Mouse (Mus musculus): ENCODE data around the gene Gm3250.
"Not testable (repeated sequence)": the region's sequence is repeated elsewhere in the genome, so short reads cannot be mapped to it uniquely, and the experiment has no call there.

Gene Gm3250

GRCm38 (mm10) chr10:77782442-77782841 is at the start of gene Gm3250:
Gm3250 (minus strand) TSS chr10:77782542.
- in situ Hi-C loops (cut with MboI, MseI), result not testable (repeated sequence)

GRCm38 (mm10) chr10:77826951-77827350 is 44.6 kb upstream of the Gm3250 start, which contains the start of gene Krtap10-4:
Krtap10-4 (minus strand) TSS chr10:77827095.
- in situ Hi-C loops (cut with MboI, MseI), result no loop called here

- in situ Hi-C loops (cut with MboI, MseI), result no loop called here
These were observed 36.9 kb upstream of the Gm3250 start for GRCm38 (mm10) chr10:77819203-77819602.

- in situ Hi-C loops (cut with MboI, MseI), result no loop called here
These were observed 36.2 kb upstream of the Gm3250 start for GRCm38 (mm10) chr10:77818523-77818922.

GRCm38 (mm10) chr10:77815514-77815913 is 33.2 kb upstream of the Gm3250 start:
- in situ Hi-C loops (cut with MboI, MseI), result no loop called here

- in situ Hi-C loops (cut with MboI, MseI), result no loop called here
These were observed 32.0 kb upstream of the Gm3250 start, which contains the start of gene Gm2696 for GRCm38 (mm10) chr10:77814382-77814781. Gm2696 (plus strand) TSS chr10:77814682.

- in situ Hi-C loops (cut with MboI, MseI), result no loop called here
These were observed 29.4 kb upstream of the Gm3250 start, which contains the start of gene Gm9507 for GRCm38 (mm10) chr10:77811743-77812142. Gm9507 (minus strand) TSS chr10:77811843.

GRCm38 (mm10) chr10:77804095-77804494 is 21.8 kb upstream of the Gm3250 start:
- in situ Hi-C loops (cut with MboI, MseI), result no loop called here

- in situ Hi-C loops (cut with MboI, MseI), result no loop called here
These were observed 16.7 kb upstream of the Gm3250 start, which contains the start of gene Gm19668 for GRCm38 (mm10) chr10:77798921-77799508. Gm19668 (minus strand) TSS chr10:77799133.

GRCm38 (mm10) chr10:77798164-77798920 is 16.0 kb upstream of the Gm3250 start:
- in situ Hi-C loops (cut with MboI, MseI), result not testable (repeated sequence)

- in situ Hi-C loops (cut with MboI, MseI), result no loop called here
These were observed 15.3 kb upstream of the Gm3250 start for GRCm38 (mm10) chr10:77797677-77798076.

- in situ Hi-C loops (cut with MboI, MseI), result no loop called here
These were observed 12.6 kb upstream of the Gm3250 start, which contains the start of gene Gm9639 for GRCm38 (mm10) chr10:77794976-77795375. Gm9639 (minus strand) TSS chr10:77795076.

- in situ Hi-C loops (cut with MboI, MseI), result no loop called here
These were observed 6.3 kb upstream of the Gm3250 start for GRCm38 (mm10) chr10:77788621-77789020.

- in situ Hi-C loops (cut with MboI, MseI), result not testable (repeated sequence)
These were observed 5.5 kb upstream of the Gm3250 start, which contains the start of gene Gm7137 for GRCm38 (mm10) chr10:77787876-77788275. Gm7137 (minus strand) TSS chr10:77788200.

GRCm38 (mm10) chr10:77783396-77783795 is 1.1 kb upstream of the Gm3250 start:
- in situ Hi-C loops (cut with MboI, MseI), result not testable (repeated sequence)

- in situ Hi-C loops (cut with MboI, MseI), result not testable (repeated sequence)
These were observed 5.5 kb downstream of the Gm3250 start, which contains the start of gene Gm7138 for GRCm38 (mm10) chr10:77776844-77777243. Gm7138 (minus strand) TSS chr10:77776944.

GRCm38 (mm10) chr10:77772142-77772541 is 10.2 kb downstream of the Gm3250 start:
- in situ Hi-C loops (cut with MboI, MseI), result not testable (repeated sequence)

- in situ Hi-C loops (cut with MboI, MseI), result not testable (repeated sequence)
These were observed 11.1 kb downstream of the Gm3250 start, which contains the start of gene Gm3238 for GRCm38 (mm10) chr10:77771225-77771624. Gm3238 (minus strand) TSS chr10:77771325.

GRCm38 (mm10) chr10:77769727-77770126 is 12.6 kb downstream of the Gm3250 start:
- in situ Hi-C loops (cut with MboI, MseI), result no loop called here

- in situ Hi-C loops (cut with MboI, MseI), result not testable (repeated sequence)
These were observed 22.8 kb downstream of the Gm3250 start, which contains the start of gene Gm3233 for GRCm38 (mm10) chr10:77759582-77759981. Gm3233 (minus strand) TSS chr10:77759682.

- in situ Hi-C loops (cut with MboI, MseI), result no loop called here
These were observed 28.9 kb downstream of the Gm3250 start for GRCm38 (mm10) chr10:77753448-77753847.

GRCm38 (mm10) chr10:77752312-77752711 is 30.0 kb downstream of the Gm3250 start:
- in situ Hi-C loops (cut with MboI, MseI), result not testable (repeated sequence)

All from T-helper 2 cell (primary cell).